Mouse (Mus musculus): ENCODE measurements at regions not wholly inside any gene's neighbourhood (a gene's known extent, or its start where the extent isn't known, plus 50 kb on each side); places are given as distances from the start of the nearest gene placed in this dataset.

DNA sequence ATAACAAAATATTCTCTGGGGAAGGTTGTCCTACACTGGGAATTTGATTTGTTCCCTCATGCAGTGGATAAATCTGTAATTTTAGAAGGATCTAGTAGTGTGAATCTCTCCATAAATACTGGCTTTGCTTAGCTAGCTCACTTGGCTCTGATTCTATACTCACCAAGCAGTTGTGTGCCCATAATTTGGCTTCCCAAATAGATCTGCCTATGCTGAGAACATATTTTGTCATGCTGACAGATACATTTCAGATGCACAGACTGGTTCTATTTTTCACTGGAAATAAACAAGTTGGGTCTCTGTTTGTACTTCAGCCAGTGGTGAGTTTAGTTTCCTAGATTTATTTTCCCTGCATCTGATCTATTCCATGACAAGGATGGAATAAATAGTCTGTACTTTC, 309.8 kb upstream of the Arhgap42 start:
- TF ChIP-seq CTCF (conservative IDR thresholded peaks at IDR 0.05 in 1 of 2, IDR thresholded peaks at IDR 0.05 in 1 of 2; ENCODE audit: low read depth in 2 of 2, low read length in 2 of 2) (no peak), CHD2 (IDR thresholded peaks at IDR 0.05; ENCODE audit: low read length) (no peak), EP300 (IDR thresholded peaks at IDR 0.05; ENCODE audit: low read length) (no peak), CHD1 (IDR thresholded peaks at IDR 0.05; ENCODE audit: low read depth, low read length) (no peak), MAFK (IDR thresholded peaks at IDR 0.05; ENCODE audit: insufficient replicate concordance, low read length) (no peak), POLR2A (IDR thresholded peaks at IDR 0.05; ENCODE audit: low read depth, low read length) (no peak), ZMIZ1 (IDR thresholded peaks at IDR 0.05; ENCODE audit: low read depth, low read length) (no peak), POLR2AphosphoS2 (IDR thresholded peaks at IDR 0.05; ENCODE audit: low read depth, low read length) (no peak), MAX (IDR thresholded peaks at IDR 0.05; ENCODE audit: low read length) (no peak)
